Comparison of ENCODE assay signal across 14 mouse cellular contexts in the genomic region with DNA sequence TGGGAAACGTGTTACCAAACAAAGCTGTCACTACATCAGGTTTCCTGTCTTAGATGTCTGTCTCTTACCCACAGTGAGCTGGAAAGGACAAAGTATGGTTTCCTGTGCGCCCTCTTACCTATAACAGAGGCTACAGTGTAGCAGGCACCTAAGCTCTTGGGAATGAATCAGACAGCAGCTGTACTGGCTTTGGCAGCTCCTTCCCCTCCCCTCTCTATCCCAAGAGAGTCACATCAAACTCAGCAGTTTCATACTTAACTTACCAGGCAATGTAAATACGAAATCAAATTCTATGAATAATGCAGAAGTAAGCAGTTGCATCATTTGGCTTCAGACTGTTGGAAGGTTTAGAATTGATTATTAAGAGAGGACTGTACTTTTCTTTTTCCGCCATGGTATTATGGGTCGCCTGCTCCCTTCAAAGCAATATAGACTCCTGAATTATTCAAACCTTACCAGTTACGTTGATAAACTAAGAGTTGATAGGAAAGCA.
"Had no signal": no experiment of that assay in that cellular context is flagged by ENCODE, and none has a peak within 500 bp of the region (broad histone marks: within the 10 kb centered on the region; RNA-seq: fewer than 3 reads in every experiment).

No protein-coding gene starts in this region.

- DNase-seq: kidney, adult 11 months; kidney, adult 9 months; kidney, postnatal 10 days; kidney, postnatal 4 days; liver; liver, embryonic 13.5 days; liver, postnatal 0 days; lung, postnatal 14 days; thymus, adult 18-20 months; thymus, postnatal 14 days had no signal

- H3K4me2 ChIP-seq: limb, embryonic 12.5 days; liver, embryonic 13.5 days; lung, embryonic 15.5 days; neural tube, embryonic 12.5 days had no signal

- H3K27ac ChIP-seq: layer of hippocampus, adult 2 months; limb, embryonic 12.5 days; liver, embryonic 13.5 days; lung, embryonic 15.5 days; neural tube, embryonic 12.5 days had no signal

- H3K27me3 ChIP-seq: limb, embryonic 12.5 days; liver, embryonic 13.5 days; lung, embryonic 15.5 days; neural tube, embryonic 12.5 days had no signal

- H3K4me3 ChIP-seq: layer of hippocampus, adult 2 months; limb, embryonic 12.5 days; liver, embryonic 13.5 days; lung, embryonic 15.5 days; neural tube, embryonic 12.5 days had no signal

- H3K4me1 ChIP-seq: liver, embryonic 13.5 days; lung, embryonic 15.5 days; neural tube, embryonic 12.5 days had no signal

- H3K36me3 ChIP-seq: limb, embryonic 12.5 days; liver, embryonic 13.5 days; lung, embryonic 15.5 days; neural tube, embryonic 12.5 days had no signal

- H3K9ac ChIP-seq: limb, embryonic 12.5 days; liver, embryonic 13.5 days; liver, postnatal 0 days; lung, embryonic 15.5 days; neural tube, embryonic 12.5 days had no signal

- ATAC-seq: liver, postnatal 0 days had no signal

- H3K9me3 ChIP-seq: limb, embryonic 12.5 days; liver, embryonic 13.5 days; lung, embryonic 15.5 days; neural tube, embryonic 12.5 days had no signal
